13 mouse cellular contexts compared by ENCODE assay signal in genomic region chr9:66895035-66895779, GRCm38 (mm10). TPM values are rescaled to one million over a fixed set of nuclear protein-coding genes. Genes with fewer than 3 reads are reported as not detected.
DNase-seq lines count a peak whose midpoint lies in the region; ATAC-seq lines count a peak whose summit lies in the region.
"Had no signal": no experiment of that assay in that cellular context is flagged by ENCODE, and none has a peak within 500 bp of the region (broad histone marks: within the 10 kb centered on the region; RNA-seq: fewer than 3 reads in every experiment).

No protein-coding gene starts in this region.

- WGBS in stomach, embryonic 15.5 days, result 72% methylated on average over 10 of the region's 10 CpGs

- H3K9ac ChIP-seq in stomach, embryonic 15.5 days, result no peak overlapping the region
- H3K9ac ChIP-seq: heart, embryonic 15.5 days had no signal

- no peaks in the 10 kb centered on the region for H3K9me3 ChIP-seq in stomach, embryonic 15.5 days
- H3K9me3 ChIP-seq: heart, embryonic 15.5 days had no signal

- H3K36me3 ChIP-seq in stomach, embryonic 15.5 days, result no peaks in the 10 kb centered on the region
- H3K36me3 ChIP-seq: heart, embryonic 15.5 days had no signal

- peak; percentile 48 for DNase-seq in spleen, adult 12 weeks (ENCODE audit: low spot score)
- no peak for DNase-seq in spleen, adult 18-20 months
- peak; percentile 76 for DNase-seq in induced T-regulatory cell, adult 2 months (ENCODE audit: low read depth)
- no peak for DNase-seq in right cerebral cortex, postnatal 4 days
- no peak for DNase-seq in retina, postnatal 1 day
- no peak for DNase-seq in MN1 (ENCODE audit: low spot score)
- DNase-seq: cerebellum, adult 18-20 months; kidney, postnatal 10 days; thymus, postnatal 36 days had no signal

- no peak overlapping the region for H3K4me3 ChIP-seq in stomach, embryonic 15.5 days (replicated peaks)
- H3K4me3 ChIP-seq: heart, embryonic 15.5 days had no signal

- ATAC-seq in common myeloid progenitor, adult 5-6 weeks (replicated peaks; ENCODE audit: low read depth, poor library complexity, severe bottlenecking), result peak; percentile 66
- peak; percentile 58; the same call in 1 of the 2 replicates for ATAC-seq in stomach, embryonic 15.5 days (ENCODE audit: insufficient read depth, low FRiP score, low read depth)
- ATAC-seq: midbrain, embryonic 16.5 days had no signal

- no peaks in the 10 kb centered on the region for H3K27me3 ChIP-seq in stomach, embryonic 15.5 days (replicated peaks)
- H3K27me3 ChIP-seq: heart, embryonic 15.5 days had no signal

- H3K4me2 ChIP-seq in stomach, embryonic 15.5 days, result no peak overlapping the region
- H3K4me2 ChIP-seq: heart, embryonic 15.5 days had no signal

- no peaks in the 10 kb centered on the region for H3K4me1 ChIP-seq in stomach, embryonic 15.5 days

- 0 out of 2 replicates have a peak overlapping the region, but pooled peaks have one; percentile 14 for H3K27ac ChIP-seq in stomach, embryonic 15.5 days
- H3K27ac ChIP-seq: heart, embryonic 15.5 days had no signal

RNA-seq across cellular contexts. Expression of gene Rab8b, which starts 24.3 kb away (rescaled TPM):
- 82.9 and 87.3 TPM in 2 replicates for total RNA-seq in common myeloid progenitor, adult 5-6 weeks (2017)
- 24.8 and 25.0 TPM in 2 replicates for polyA plus RNA-seq in stomach, embryonic 15.5 days (2015; fragmentation: Nextera tagmentation; extraction: Ambion mirVana)

RNA-seq across cellular contexts. Expression of gene Rps27l, which starts 50.7 kb away (rescaled TPM):
- 162 and 229 TPM in 2 replicates for total RNA-seq in common myeloid progenitor, adult 5-6 weeks (2017)
- polyA plus RNA-seq in stomach, embryonic 15.5 days (2015; fragmentation: Nextera tagmentation; extraction: Ambion mirVana), result 840 and 853 TPM in 2 replicates

Comparison
In these comparisons a context has a peak if more than half of its experiments do, and no peak if none do; other contexts are left out.
1. DNase-seq: peak in spleen, adult 12 weeks (single experiment) and induced T-regulatory cell, adult 2 months (single experiment); none in spleen, adult 18-20 months (0 of 2), right cerebral cortex, postnatal 4 days (single experiment), retina, postnatal 1 day (single experiment) and MN1 (single experiment).